Comparison of ENCODE assay signal across 8 mouse cellular contexts in the genomic region with DNA sequence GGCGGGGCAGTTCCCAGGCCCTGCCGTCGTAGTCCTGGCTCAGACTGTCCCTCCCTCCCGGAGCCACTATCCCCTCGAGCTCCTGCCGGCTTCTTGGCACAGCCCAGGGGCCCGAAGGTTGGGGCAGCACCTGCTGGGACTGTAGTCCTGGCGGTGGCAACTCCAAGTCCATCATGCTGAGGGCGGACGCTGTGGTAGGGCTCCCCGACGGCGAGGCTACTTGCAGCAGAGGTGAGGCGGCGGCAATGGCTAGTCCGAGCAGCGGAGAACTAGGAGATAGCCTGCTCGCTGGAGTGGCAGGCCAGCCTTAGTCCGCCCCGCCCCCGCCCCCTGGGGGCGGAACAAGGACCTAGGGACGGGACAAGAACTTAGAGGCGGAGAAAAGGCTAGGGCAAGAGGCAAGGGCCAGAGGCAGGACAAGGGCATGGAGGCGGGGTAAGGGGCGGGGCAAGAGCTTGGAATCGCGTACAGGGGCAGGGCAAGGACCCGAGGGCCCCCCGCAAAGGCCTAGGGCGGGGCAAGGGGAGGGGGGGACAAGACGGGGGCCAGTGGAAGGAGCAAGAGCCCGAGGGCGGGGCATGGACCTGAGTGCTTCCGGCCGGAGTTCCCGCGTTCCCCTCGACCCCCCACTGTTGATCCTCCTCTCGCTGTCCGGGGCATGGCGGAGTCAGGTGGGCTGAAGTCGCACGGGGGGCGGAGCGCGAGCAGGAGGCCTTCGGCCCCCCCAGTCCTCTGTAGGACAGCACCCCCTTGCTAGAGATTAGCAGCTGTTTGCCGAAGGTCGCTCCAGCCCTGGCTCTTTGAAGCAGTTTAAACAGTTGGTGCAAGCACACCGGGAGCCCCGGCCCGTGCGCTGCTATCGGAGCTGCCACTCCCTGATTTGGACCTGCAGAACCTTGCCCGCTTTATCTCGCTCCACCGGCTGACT. TPM values are rescaled to one million over a fixed set of nuclear protein-coding genes. Genes with fewer than 3 reads are reported as not detected.
DNase-seq lines count a peak whose midpoint lies in the region; ATAC-seq and TF ChIP-seq lines count a peak whose summit lies in the region.

Gene Nfe2l2, minus strand, starts transcription at position 408 of the 928 bp plus-strand sequence.

- ATAC-seq in activated CD4-positive, CD25-positive, alpha-beta regulatory T cell, adult 4 months, result peak; percentile 55

- H3K36me3 ChIP-seq in megakaryocyte, embryonic 14.5 days (replicated peaks; ENCODE audit: low read length), result peaks cover 51% of the 10 kb centered on the region

- no peaks in the 10 kb centered on the region for H3K27me3 ChIP-seq in megakaryocyte, embryonic 14.5 days (replicated peaks)

- H3K9me3 ChIP-seq in megakaryocyte, embryonic 14.5 days, result peaks cover 8% of the 10 kb centered on the region

- peak; percentile 99 to 100 for DNase-seq in gastrocnemius, adult 8-10 months (ENCODE audit: low spot score in 2 of 2)
- peak; percentile 89 for DNase-seq in hindlimb bud, embryonic 11.5 days (ENCODE audit: extremely low spot score, low read depth, low spot score)
- peak; percentile 67 to 86 for DNase-seq in left cerebral cortex, adult 8-10 months (ENCODE audit: low spot score in 2 of 2)
- peak; percentile 89 to 90 for DNase-seq in right cerebral cortex, postnatal 10 days (ENCODE audit: low spot score in 2 of 2)
- peak; percentile 96 for DNase-seq in urinary bladder, postnatal 25 days (ENCODE audit: low spot score)

- H3K4me1 ChIP-seq in cortical plate, adult 2 months (ENCODE audit: control insufficient read depth, insufficient read depth, low read length), result no peaks in the 10 kb centered on the region
- H3K4me1 ChIP-seq in megakaryocyte, embryonic 14.5 days, result peaks cover 58% of the 10 kb centered on the region

- peak; percentile 63; the same call in 1 of the 2 replicates for TF ChIP-seq POLR2A in cortical plate, adult 2 months (IDR thresholded peaks at IDR 0.05; ENCODE audit: extremely low read depth, insufficient read depth, low read length)

- TF ChIP-seq CTCF in cortical plate, adult 2 months (IDR thresholded peaks at IDR 0.05; ENCODE audit: extremely low read depth, insufficient read depth, low read length), result no peak

- H3K27ac ChIP-seq in cortical plate, adult 2 months (ENCODE audit: insufficient read depth, low read length), result peak within 1 kb of the TSS; percentile 92

- peak within 1 kb of the TSS; percentile 45 for H3K4me3 ChIP-seq in cortical plate, adult 2 months (ENCODE audit: insufficient read depth, low read length)
- H3K4me3 ChIP-seq in megakaryocyte, embryonic 14.5 days (replicated peaks), result peak within 1 kb of the TSS; percentile 98

RNA-seq across cellular contexts. Expression of gene Nfe2l2, which starts in this region (rescaled TPM):
- polyA plus RNA-seq in activated CD4-positive, CD25-positive, alpha-beta regulatory T cell, adult 4 months (2017; shearing (Covaris generic)), result 10 to 100 TPM; 44.1 to 45.6 TPM
- 18.9 and 20.1 TPM in 2 replicates for polyA plus RNA-seq in cortical plate, adult 2 months (2012; rRNA removed)
- 10 to 100 TPM; 31.3 to 37.6 (median 34.7) TPM for total RNA-seq in gastrocnemius, adult 8-10 months (2022)
- 10 to 100 TPM; 14.1 to 20.5 (median 17.9) TPM for total RNA-seq in left cerebral cortex, adult 8-10 months (2022)
- 11.9 and 34.2 TPM in 2 replicates for polyA plus RNA-seq in megakaryocyte, embryonic 14.5 days (2012; ENCODE audit: insufficient read depth, low replicate concordance)

Comparison
In these comparisons a context has a peak if more than half of its experiments do, and no peak if none do; other contexts are left out.
1. Peak in every context shown above with its lines: DNase-seq, ATAC-seq, H3K4me3 ChIP-seq and H3K27ac ChIP-seq.